Mouse (Mus musculus) lung, adult 2 months (tissue): ENCODE data around the gene Slc27a1. TPM values are rescaled to one million over a fixed set of nuclear protein-coding genes. Genes with fewer than 3 reads are reported as not detected.

Experiments
- DNase-seq: peaks from one replicate; pipeline ENCODE4 v3.0.0; 2022
- H3K4me1 ChIP-seq: fragments of 200-500 bp; 2 replicates; pipeline ENCODE4 v1.6.1; 2011; ENCODE audit warnings: low read length; ENCODE audit not compliant: control insufficient read depth, insufficient read depth
- H3K4me3 ChIP-seq: fragments of 200-500 bp; replicated peaks from 2 replicates; pipeline ENCODE3; 2011; ENCODE audit warnings: low read depth, mild to moderate bottlenecking, control low read depth, low read length; ENCODE audit errors: extremely low read depth
- CTCF ChIP-seq: fragments of 200-500 bp; IDR thresholded peaks from 2 replicates; pipeline ENCODE4 v1.5.1; 2011; ENCODE audit warnings: mild to moderate bottlenecking, low read length, control low read depth; ENCODE audit not compliant: insufficient read depth
- POLR2A ChIP-seq: fragments of 200-500 bp; IDR thresholded peaks from 2 replicates; pipeline ENCODE4 v1.6.1; 2011; ENCODE audit warnings: low read depth, mild to moderate bottlenecking, control low read depth, low read length, borderline replicate concordance; ENCODE audit errors: extremely low read depth
- WGBS: fragments of 180-500 bp; shearing (Covaris S2); methylation state at CpG from one replicate; pipeline ENCODE4 v1.1.7; 2018; 5-methylcytosine and 5-hydroxymethylcytosine counted together
- polyA plus RNA-seq: library from polyadenylated mRNA; depleted of rRNA; stranded (reverse); fragments of >200 nt; gene quantifications from 2 replicates; pipeline ENCODE4 v1.2.3, GENCODE M21; 2012

Slc27a1 gene
- polyA plus RNA-seq, 1 experiment = 73.5 TPM

DNA sequence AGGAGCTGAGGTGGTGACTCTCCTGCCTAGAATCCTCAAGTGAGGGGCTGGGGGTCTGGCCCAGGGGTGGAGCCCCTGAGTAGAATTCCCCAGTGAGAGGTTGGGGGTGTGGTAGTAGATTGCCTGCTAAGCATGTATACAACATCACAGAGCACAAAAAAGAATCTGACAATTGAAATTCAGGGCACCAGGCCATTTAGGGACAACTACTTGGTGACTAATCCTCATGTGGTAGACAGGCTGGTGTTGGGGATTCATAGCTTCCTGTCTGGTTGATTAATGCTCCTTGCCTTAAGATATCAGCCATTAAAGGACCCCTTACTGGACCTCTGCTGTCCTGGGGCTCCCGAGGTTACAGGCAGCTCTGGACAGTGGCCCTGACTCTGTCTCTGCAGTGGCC, 10.3 kb downstream of the Slc27a1 start:
- TF ChIP-seq CTCF (no peak), POLR2A (no peak)
- DNase-seq = no peak
- 74% methylated on average over 1 of the region's 1 CpGs for WGBS

DNA sequence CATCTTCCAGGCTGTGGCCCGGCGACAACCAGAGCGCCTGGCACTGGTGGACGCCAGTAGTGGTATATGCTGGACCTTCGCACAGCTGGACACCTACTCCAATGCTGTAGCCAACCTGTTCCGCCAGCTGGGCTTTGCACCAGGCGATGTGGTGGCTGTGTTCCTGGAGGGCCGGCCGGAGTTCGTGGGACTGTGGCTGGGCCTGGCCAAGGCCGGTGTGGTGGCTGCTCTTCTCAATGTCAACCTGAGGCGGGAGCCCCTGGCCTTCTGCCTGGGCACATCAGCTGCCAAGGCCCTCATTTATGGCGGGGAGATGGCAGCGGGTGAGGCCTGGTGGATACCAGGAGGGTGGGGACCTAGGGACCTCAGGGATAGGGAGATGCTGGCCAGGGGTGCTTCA, 10.8 kb downstream of the Slc27a1 start:
- H3K4me1 ChIP-seq = no peaks in the 10 kb centered on the region
- TF ChIP-seq POLR2A = no peak
- TF ChIP-seq CTCF = no peak
- 80% methylated on average over 14 of the region's 14 CpGs for WGBS
- DNase-seq = no peak
- no peak overlapping the region for H3K4me3 ChIP-seq

More for the DNA sequence above, 10.3 kb downstream of the Slc27a1 start:
- Histone ChIP-seq H3K4me3 (no peak overlapping the region), H3K4me1 (no peaks in the 10 kb centered on the region)

DNA sequence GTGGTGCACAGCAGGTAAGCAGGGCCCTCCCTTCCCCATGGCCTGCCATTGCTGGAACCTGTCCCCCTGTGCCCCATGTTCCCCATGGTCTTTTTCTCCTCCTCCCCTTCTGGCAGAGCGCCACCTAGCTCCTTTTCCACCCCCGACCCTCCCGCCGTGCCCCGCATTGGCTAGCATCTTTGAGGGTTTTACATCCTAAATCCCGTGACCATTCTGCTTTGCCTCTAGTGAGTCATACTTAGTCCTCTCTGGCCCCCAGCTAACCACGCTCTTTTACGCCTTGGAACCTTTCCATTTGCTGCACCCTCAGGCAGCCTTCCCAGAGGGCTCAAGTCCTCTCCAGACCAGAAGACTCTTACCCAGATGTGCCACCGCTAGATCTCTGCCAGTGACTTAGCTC, 11.5 kb downstream of the Slc27a1 start:
- TF ChIP-seq POLR2A = no peak
- TF ChIP-seq CTCF = no peak
- DNase-seq = no peak
- 52% methylated on average over 8 of the region's 9 CpGs for WGBS

DNA sequence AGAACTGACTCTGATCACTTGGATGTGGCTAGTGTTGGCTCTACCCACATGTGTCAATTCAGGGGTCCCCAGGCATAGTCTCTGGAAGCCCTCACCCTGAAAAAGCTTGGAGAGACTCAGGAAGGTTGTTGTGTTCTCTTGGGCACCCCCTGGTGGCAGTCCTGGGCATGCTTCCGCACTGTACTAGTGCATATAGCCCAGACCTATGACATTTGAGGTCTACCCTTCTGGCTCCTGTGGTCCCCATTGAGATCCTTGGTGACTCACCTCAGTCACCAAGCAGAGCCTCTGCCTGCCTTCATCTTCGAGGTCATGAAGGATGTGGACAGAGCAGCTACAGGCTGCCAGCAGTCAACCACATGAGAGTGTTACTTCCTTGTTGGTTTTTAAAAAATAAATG, 18.2 kb downstream of the Slc27a1 start:
- no peak for DNase-seq

More for the DNA sequence above, 11.5 kb downstream of the Slc27a1 start:
- Histone ChIP-seq H3K4me1 (no peaks in the 10 kb centered on the region), H3K4me3 (no peak overlapping the region)

DNA sequence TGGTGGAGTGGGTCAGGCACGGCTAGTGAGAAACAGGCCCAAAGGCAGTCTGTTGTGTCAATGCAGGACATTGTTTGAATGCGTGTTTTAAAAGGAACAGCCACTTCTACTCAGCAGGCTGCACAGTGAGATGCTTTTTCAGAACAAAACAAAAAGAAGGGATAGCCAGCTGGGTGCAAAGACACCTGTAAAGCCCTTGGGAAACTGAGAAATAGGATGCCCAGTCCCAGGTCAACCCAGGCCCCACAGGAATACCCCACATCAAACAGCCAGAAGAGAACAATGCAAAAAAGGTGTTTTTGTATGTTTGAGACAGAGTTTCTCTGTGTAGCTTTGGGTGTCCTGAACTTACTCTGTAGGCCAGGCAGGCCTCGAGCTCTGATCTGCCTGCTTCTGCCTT, 20.1 kb downstream of the Slc27a1 start:
- Histone ChIP-seq H3K4me1 (peaks cover 4% of the 10 kb centered on the region), H3K4me3 (no peak overlapping the region)
- TF ChIP-seq CTCF (no peak), POLR2A (no peak)
- WGBS = 77% methylated on average over 3 of the region's 3 CpGs
- no peak for DNase-seq

More for the DNA sequence above, 18.2 kb downstream of the Slc27a1 start:
- TF ChIP-seq POLR2A (no peak), CTCF (peak; percentile 69)
- H3K4me1 ChIP-seq = no peaks in the 10 kb centered on the region
- no peak overlapping the region for H3K4me3 ChIP-seq
- WGBS = 70% methylated on average over 2 of the region's 2 CpGs

DNA sequence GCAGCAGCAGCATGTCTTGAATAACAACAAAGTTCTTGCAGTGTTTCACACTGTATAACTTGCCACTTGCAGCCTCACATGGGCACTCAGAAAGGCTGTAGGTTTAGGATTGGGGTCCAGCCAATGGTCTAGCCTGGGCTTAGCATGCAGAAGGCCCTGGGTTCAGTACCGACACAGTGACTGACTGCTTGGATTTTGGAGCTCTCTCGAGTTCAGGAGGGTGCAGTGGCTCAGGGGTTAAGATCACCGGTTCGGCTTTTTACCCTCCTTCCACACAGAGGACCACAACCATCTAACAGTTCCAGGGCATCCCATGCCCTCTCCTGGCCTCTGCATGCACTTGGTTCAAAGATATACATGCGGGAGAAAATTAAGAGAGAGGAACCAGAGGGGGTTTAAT, 22.3 kb downstream of the Slc27a1 start:
- TF ChIP-seq POLR2A (no peak), CTCF (no peak)
- WGBS = 27% methylated on average over 5 of the region's 5 CpGs
- DNase-seq = no peak
- peak overlapping the region; percentile 60 for H3K4me3 ChIP-seq
- peaks cover 6% of the 10 kb centered on the region for H3K4me1 ChIP-seq

DNA sequence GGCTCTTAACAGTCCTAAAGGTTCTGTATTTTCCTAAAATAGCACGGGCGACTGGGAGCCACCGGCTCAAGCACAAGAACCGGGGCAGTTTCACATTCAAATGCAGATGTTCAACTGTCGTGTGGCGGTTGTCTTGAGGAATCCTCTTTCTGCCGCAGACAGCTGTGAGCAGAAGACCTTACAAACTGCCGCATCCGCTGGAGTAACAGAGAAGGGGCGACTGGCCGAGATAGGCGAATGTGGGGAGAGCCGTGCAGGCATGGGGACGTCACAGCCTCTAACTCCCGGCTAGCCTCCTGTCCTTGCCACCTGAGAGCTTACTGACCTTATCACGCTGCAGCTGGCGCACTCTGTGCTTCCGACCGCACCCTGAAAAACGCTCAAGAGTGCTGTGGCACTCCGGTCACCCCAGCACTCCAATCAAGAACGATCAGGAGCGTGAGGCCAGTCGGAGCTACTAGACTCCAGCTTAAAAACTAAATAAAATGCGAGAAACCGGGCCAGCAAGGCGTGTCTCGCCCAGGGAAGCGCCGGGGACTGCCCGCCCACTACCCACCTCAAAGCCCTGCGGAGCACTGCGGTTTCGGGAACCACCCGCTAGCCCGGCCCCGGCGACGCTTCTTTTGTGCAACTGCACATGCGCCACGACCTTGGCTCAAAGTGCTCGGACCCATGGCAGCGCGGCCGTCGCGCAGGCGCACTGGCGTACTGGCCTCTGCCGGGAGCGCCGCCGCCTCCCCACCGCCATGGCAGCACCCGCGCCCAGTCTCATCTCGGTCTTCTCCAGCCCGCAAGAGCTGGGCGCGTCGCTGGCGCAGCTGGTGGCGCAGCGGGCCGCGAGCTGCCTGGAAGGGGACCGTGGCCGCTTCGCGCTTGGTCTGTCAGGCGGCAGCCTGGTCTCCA, 23.0 kb downstream of the Slc27a1 start, which contains the start of gene Pgls:
Gene Pgls (plus strand): TSS at position 706 of the 903 bp plus-strand sequence.
- under 1% methylated on average over 71 of the region's 71 CpGs for WGBS
- TF ChIP-seq CTCF (no peak), POLR2A (peak; percentile 72)
- peak; percentile 92 for DNase-seq
- H3K4me1 ChIP-seq = peaks cover 7% of the 10 kb centered on the region
- peak within 1 kb of the TSS; percentile 91 for H3K4me3 ChIP-seq

DNA sequence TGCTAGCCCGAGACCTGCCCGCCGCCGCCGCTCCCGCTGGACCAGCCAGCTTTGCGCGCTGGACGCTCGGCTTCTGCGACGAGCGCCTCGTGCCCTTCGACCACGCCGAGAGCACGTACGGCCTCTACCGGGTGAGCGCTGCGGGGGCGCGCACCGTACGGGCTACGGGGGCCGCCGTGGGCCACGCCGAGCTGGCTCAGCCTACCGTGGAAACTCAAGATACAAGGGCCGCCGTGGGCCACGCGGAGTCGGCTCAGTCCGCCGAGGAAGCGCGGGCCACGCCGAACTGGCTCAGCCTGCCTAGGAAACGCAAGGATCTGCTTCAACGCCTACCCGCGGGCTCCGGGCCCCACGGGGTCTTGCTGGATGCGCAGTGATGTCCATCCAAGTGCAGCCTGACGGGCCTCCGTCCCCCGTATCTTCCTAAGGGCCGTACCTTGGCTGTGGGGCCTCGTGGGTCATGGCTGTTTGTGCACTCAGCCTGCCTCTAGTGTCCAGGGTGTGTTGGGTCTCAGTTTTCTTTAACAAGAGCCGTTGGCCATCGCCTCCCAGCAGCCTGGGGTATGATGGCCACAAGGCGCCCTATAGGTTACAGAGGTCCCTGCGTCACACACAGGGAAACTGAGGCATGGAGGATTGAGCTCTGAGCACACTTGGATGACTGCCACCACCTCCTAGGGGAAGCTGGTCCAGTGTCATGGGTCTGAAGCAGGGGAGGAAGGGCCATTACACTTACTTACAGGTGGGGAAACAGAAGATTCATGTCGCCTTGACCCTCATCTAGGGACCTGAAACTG, 23.9 kb downstream of the Slc27a1 start:
- DNase-seq = no peak
- 3% methylated on average over 60 of the region's 60 CpGs for WGBS
- TF ChIP-seq CTCF (no peak), POLR2A (no peak)
- peaks cover 7% of the 10 kb centered on the region for H3K4me1 ChIP-seq
- peak overlapping the region; percentile 91 for H3K4me3 ChIP-seq

DNA sequence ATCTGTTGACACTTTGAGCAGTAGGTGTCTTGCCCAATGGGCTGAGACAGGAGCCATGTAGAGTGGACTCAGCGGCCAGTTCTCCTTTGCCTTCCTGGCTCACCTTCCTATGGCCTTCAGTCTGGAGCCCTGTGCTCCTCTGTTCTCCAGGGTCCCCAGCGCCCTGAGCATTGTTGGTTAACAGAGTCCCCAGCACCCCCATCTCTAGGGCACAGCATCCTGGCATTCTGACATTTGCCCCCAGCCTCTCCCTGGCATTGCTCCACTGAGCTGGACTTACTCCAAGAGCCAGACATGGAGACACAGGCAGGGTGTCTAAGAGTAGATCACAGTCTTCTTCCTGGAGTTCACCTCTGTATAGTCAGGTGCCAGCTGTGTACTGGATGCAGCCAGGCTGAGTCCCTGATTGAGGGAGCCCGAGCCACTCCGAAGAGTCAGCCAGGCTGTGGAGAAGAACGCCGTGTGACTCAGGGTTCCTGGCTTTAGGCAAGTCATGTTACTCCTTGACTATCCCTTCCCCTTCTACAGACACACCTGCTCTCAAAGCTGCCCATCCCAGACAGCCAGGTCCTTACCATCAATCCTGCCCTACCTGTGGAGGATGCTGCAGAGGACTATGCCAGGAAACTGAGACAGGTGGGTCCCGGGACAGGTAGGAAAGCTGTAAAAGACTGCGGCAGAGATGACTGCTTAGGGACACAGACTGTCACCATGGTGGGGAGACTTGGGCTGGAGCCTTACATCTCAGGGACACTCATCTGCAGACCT, 25.1 kb downstream of the Slc27a1 start:
- WGBS = 87% methylated on average over 8 of the region's 8 CpGs
- Histone ChIP-seq H3K4me1 (peaks cover 7% of the 10 kb centered on the region), H3K4me3 (no peak overlapping the region)
- TF ChIP-seq CTCF = no peak
- no peak for TF ChIP-seq POLR2A
- DNase-seq = no peak
